Mouse (Mus musculus) heart, postnatal 0 days (tissue): Measurements from ENCODE around the gene Pim3.

Source experiments
- CTCF ChIP-seq: IDR thresholded peaks from 2 replicates; pipeline ENCODE4 v1.5.1; 2016; ENCODE audit warnings: antibody characterized with exemption, control low read depth, low read depth
- EP300 ChIP-seq: IDR thresholded peaks from 2 replicates; pipeline ENCODE4 v1.6.1; 2016; ENCODE audit warnings: antibody characterized with exemption, low read depth

DNA sequence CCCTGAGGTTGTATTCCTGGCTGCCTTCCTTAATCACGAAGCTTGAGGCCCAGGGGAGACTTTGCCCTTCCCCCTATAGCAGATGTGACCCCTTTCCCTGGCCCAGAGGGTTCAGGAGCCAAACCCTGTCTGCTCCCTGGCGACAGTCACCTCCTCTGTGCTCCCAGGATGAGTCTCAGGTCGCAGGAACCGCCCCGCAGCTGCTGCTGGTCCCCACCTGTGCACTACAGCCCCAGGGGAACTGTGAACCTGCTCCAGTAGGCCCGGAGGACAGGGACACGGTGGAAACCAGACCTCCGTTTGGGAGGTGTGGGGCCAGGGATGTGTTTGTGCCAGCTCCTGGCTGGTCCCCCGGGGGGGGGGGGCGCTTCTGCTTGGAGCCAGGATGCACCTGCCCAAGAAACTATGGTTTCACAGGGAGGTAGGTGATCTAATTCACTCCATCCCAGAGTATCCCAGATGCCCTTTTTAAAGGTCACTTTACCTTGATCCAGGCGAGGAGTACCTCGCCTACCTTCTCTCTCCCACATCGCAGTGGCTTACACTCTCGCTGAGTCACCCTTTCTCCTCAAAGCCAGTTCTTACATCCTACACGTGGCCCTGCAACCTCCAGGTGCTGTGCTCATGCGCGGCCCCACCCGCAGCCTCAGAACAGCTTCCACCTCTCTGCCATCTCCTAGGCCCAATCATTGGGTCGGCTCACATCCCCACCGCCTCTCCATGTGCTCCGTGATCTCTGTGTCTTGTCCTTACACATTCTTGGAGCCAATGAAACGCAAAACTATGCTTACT is 19.5 kb downstream of the Pim3 start:
- TF ChIP-seq CTCF (no peak), EP300 (no peak)
